Mouse (Mus musculus): ENCODE results near the gene Aldh1l1.

- TF ChIP-seq CTCF (IDR thresholded peaks at IDR 0.05; ENCODE audit: low read depth, low read length) (no peak), POLR2A (IDR thresholded peaks at IDR 0.05; ENCODE audit: insufficient read depth, low read length) (no peak), EP300 (IDR thresholded peaks at IDR 0.05; ENCODE audit: insufficient read depth, low read depth, low read length) (no peak)
Observed at GRCm38 (mm10) chr6:90470947-90471541, 15.2 kb upstream of the Aldh1l1 start.
